Mouse (Mus musculus) limb, embryonic 10.5 days (tissue): ENCODE data around the gene Morn1. TPM values are rescaled to one million over a fixed set of nuclear protein-coding genes. Genes with fewer than 3 reads are reported as not detected.

Experiments
- DNase-seq: peaks from one replicate; pipeline ENCODE4 v3.0.0-alpha.2; 2017; ENCODE audit warnings: low spot score
- H3K27ac ChIP-seq: fragments of 300-500 bp; sonication (generic); 2 replicates; pipeline ENCODE4 v1.5.1; 2016; ENCODE audit warnings: mild to moderate bottlenecking
- H3K27me3 ChIP-seq: fragments of 300-500 bp; sonication (generic); 2 replicates; pipeline ENCODE4 v1.6.1; 2016; ENCODE audit warnings: low read depth, mild to moderate bottlenecking; ENCODE audit not compliant: poor library complexity, severe bottlenecking
- H3K36me3 ChIP-seq: fragments of 300-500 bp; sonication (generic); 2 replicates; pipeline ENCODE4 v1.6.1; 2016; ENCODE audit warnings: mild to moderate bottlenecking, moderate library complexity
- H3K4me1 ChIP-seq: fragments of 300-500 bp; sonication (generic); 2 replicates; pipeline ENCODE4 v1.6.1; 2016
- H3K4me3 ChIP-seq: fragments of 300-500 bp; sonication (generic); 2 replicates; pipeline ENCODE4 v1.5.1; 2016; ENCODE audit warnings: mild to moderate bottlenecking, moderate library complexity
- H3K9me3 ChIP-seq: fragments of 300-500 bp; sonication (generic); replicated peaks from 2 replicates; pipeline ENCODE4 v1.6.1; 2016; ENCODE audit warnings: mild to moderate bottlenecking
- WGBS: fragments of 180-500 bp; shearing (Covaris S2); methylation state at CpG from one replicate; pipeline ENCODE4 v1.1.7; 2016; 5-methylcytosine and 5-hydroxymethylcytosine counted together
- polyA plus RNA-seq: library from polyadenylated mRNA; unstranded; fragments of >200 nt; fragmentation: Nextera tagmentation; extraction: Ambion mirVana; gene quantifications from 2 replicates; pipeline ENCODE4 v1.2.1, GENCODE M21; 2016

Gene Morn1
- polyA plus RNA-seq, 1 experiment from 2014 or later: 6.5 TPM

- no peak for DNase-seq
- H3K9me3 ChIP-seq: no peaks in the 10 kb centered on the region
- H3K36me3 ChIP-seq: peaks cover 47% of the 10 kb centered on the region
- H3K4me3 ChIP-seq: peak overlapping the region; percentile 94
- H3K4me1 ChIP-seq: peaks cover 42% of the 10 kb centered on the region
- H3K27me3 ChIP-seq: no peaks in the 10 kb centered on the region
- WGBS: 5% methylated on average over 35 of the region's 35 CpGs
- peak overlapping the region; percentile 96 for H3K27ac ChIP-seq
Observed at GRCm38 (mm10) chr4:155085206-155086107, 920 bp upstream of the Morn1 start.

- Histone ChIP-seq H3K9me3 (no peaks in the 10 kb centered on the region), H3K27ac (no peak overlapping the region), H3K27me3 (no peaks in the 10 kb centered on the region), H3K36me3 (peaks cover 26% of the 10 kb centered on the region), H3K4me3 (no peak overlapping the region), H3K4me1 (peaks cover 40% of the 10 kb centered on the region)
- DNase-seq: no peak
- 93% methylated on average over 5 of the region's 5 CpGs for WGBS
Observed at GRCm38 (mm10) chr4:155089241-155089640, 2.9 kb downstream of the Morn1 start.

- H3K27ac ChIP-seq: no peak overlapping the region
- H3K27me3 ChIP-seq: no peaks in the 10 kb centered on the region
- H3K36me3 ChIP-seq: peaks cover 22% of the 10 kb centered on the region
- 96% methylated on average over 4 of the region's 4 CpGs for WGBS
- no peak for DNase-seq
- H3K4me1 ChIP-seq: peaks cover 37% of the 10 kb centered on the region
- H3K4me3 ChIP-seq: no peak overlapping the region
- H3K9me3 ChIP-seq: no peaks in the 10 kb centered on the region
Observed at GRCm38 (mm10) chr4:155090147-155090546, 3.8 kb downstream of the Morn1 start.

DNA sequence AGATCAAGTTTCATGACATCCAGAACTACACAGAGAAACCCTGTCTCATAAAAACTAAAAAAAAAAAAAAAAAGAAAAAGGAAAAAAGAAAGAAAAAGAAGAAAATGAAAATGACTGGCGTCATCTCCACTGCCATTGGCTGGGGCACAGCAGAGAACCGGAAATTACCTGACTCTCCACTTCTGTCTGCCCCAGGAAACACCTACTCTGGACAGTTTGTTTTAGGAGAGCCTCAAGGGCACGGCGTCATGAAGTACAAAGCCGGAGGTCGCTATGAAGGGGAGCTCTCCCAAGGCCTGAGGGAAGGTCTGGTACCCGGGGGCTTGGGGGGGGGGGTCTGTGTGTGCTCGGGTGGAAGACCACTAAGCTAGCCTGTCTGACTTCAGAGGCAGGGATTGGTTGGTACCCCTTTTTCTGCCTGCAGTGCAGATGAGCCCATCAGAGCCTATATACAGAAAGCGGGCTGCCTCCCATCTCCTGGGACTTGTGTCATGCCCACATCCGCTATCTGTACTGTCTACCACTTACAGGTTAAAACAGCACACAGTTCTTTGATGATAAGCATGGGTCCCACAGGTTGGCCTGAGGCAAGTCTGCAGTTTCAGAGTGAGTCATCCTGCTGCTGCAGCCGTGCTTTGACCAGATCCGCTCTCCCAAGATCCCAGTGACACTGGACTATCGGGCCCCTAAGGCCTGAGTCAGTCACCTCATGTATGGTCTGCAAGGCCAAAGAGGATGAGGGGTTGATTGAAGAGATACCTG is 4.5 kb downstream of the Morn1 start:
- no peak for DNase-seq
- 94% methylated on average over 13 of the region's 13 CpGs for WGBS

DNA sequence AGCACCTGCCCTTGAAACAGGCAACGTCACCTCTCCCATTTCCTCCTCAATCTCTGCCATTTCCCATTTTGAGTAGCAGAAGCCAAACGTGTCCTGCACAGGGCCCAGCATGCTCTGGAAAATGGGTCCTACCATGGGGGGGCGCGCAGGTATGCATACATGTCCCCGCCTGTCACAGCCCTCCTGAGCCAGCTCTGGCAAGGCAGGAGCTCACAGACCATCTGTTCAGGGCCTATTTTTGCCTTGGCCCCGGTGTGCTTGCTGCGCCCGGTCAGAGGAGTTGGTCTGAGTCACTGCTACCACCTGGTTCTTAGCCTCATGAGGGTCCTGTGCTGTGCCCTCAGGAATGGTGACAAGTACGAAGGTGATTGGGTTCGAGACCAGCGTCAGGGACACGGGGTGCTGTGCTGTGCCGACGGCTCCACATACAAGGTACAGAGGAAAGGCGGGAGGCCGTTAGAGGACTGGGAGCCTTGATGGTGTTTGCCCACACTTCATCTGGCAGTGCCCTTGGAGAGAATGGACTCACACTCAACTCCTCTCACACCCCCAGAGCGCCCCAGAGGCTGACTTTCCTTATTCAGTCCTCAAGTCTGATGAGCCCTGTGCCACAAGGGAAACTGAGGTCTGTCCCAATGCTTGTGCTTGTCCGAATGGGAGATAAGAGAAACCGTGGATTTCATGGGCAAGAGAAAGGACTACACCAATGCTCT is 6.5 kb downstream of the Morn1 start:
- H3K36me3 ChIP-seq: peaks cover 22% of the 10 kb centered on the region
- DNase-seq: no peak
- no peaks in the 10 kb centered on the region for H3K9me3 ChIP-seq
- H3K27me3 ChIP-seq: no peaks in the 10 kb centered on the region
- H3K4me3 ChIP-seq: no peak overlapping the region
- no peak overlapping the region for H3K27ac ChIP-seq
- H3K4me1 ChIP-seq: peaks cover 19% of the 10 kb centered on the region; the same call in 1 of the 2 replicates
- WGBS: 91% methylated on average over 19 of the region's 19 CpGs

More for the DNA sequence above, 4.5 kb downstream of the Morn1 start:
- no peaks in the 10 kb centered on the region for H3K9me3 ChIP-seq
- H3K27ac ChIP-seq: no peak overlapping the region
- H3K27me3 ChIP-seq: no peaks in the 10 kb centered on the region
- H3K4me1 ChIP-seq: peaks cover 36% of the 10 kb centered on the region
- no peak overlapping the region for H3K4me3 ChIP-seq
- peaks cover 22% of the 10 kb centered on the region for H3K36me3 ChIP-seq

- 0 out of 2 replicates have a peak overlapping the region, but pooled peaks have one; percentile 32 for H3K27ac ChIP-seq
- no peak overlapping the region for H3K4me3 ChIP-seq
- no peak for DNase-seq
- H3K9me3 ChIP-seq: no peaks in the 10 kb centered on the region
- no peaks in the 10 kb centered on the region for H3K27me3 ChIP-seq
- H3K36me3 ChIP-seq: peaks cover 22% of the 10 kb centered on the region
- peaks cover 19% of the 10 kb centered on the region; the same call in 1 of the 2 replicates for H3K4me1 ChIP-seq
- 85% methylated on average over 7 of the region's 7 CpGs for WGBS
Observed at GRCm38 (mm10) chr4:155093431-155094149, 7.2 kb downstream of the Morn1 start.

GRCm38 (mm10) chr4:155094565-155094964 is 8.2 kb downstream of the Morn1 start:
- Histone ChIP-seq H3K36me3 (peaks cover 15% of the 10 kb centered on the region), H3K9me3 (no peaks in the 10 kb centered on the region), H3K4me3 (no peak overlapping the region), H3K27ac (0 out of 2 replicates have a peak overlapping the region, but pooled peaks have one; percentile 78), H3K27me3 (no peaks in the 10 kb centered on the region), H3K4me1 (peaks cover 19% of the 10 kb centered on the region; the same call in 1 of the 2 replicates)
- WGBS: 72% methylated on average over 3 of the region's 3 CpGs
- DNase-seq: peak; percentile 74

DNA sequence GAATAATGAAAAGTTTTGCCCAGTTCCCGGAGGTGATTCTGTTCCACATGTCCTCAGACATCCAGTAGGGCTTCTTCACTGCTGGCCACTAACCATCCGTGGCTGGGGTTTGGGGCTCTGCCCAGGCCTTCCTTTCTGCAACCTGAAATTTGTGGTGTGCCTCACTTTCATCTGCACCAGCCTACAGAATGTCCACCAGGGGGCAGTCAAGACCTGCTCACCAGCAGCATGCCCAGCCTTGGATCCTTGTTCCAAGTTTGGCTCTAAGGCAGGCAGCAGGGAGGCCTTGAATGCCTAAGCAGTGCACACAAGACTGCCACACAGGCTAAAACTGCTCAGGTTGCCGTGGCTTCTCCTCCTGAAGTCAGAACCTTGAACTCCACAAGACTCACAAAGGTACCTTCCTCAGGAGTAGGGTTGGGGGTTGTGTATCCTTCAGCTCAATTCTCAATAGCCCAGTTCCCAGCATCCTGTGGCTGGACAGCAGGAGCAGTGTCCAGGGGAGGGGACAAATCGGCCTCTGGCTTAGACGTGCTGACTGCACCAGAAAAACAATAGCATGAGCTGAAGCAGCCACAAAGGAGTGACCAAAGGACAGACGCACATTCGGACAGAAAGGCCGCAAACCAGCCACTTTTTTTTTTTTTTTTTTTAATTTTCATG is 9.0 kb downstream of the Morn1 start:
- Histone ChIP-seq H3K9me3 (no peaks in the 10 kb centered on the region), H3K27ac (peak overlapping the region; percentile 78), H3K27me3 (no peaks in the 10 kb centered on the region), H3K4me3 (no peak overlapping the region), H3K4me1 (peaks cover 26% of the 10 kb centered on the region), H3K36me3 (peaks cover 15% of the 10 kb centered on the region)
- 50% methylated on average over 8 of the region's 8 CpGs for WGBS
- peak; percentile 93 for DNase-seq

DNA sequence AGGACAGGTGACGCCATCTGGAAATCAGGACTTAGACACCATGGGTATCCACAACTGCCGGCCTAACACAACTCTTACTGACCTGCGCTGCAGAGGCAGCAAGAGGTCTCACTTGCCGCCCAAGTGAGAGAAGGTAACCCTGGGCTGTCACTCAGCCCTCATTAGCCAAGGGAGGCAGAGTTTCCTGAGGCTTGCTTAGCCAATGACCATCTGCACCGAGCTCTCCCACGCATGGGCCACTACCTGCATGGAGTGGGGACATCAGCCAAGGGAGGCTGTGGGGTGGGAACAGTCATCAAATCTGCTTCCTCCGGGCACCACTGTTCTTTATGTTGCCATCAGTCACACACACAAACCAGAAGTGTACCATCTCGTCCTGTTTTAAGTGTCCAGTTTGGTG is 9.6 kb downstream of the Morn1 start:
- WGBS: 81% methylated on average over 8 of the region's 8 CpGs
- no peaks in the 10 kb centered on the region for H3K9me3 ChIP-seq

GRCm38 (mm10) chr4:155097452-155097851 is 11.1 kb downstream of the Morn1 start:
- Histone ChIP-seq H3K36me3 (peaks cover 10% of the 10 kb centered on the region), H3K4me1 (peaks cover 37% of the 10 kb centered on the region), H3K27me3 (no peaks in the 10 kb centered on the region), H3K4me3 (no peak overlapping the region), H3K27ac (no peak overlapping the region), H3K9me3 (no peaks in the 10 kb centered on the region)
- no peak for DNase-seq
- WGBS: 83% methylated on average over 6 of the region's 6 CpGs

More for the DNA sequence above, 9.6 kb downstream of the Morn1 start:
- no peak overlapping the region for H3K4me3 ChIP-seq
- no peak for DNase-seq
- H3K36me3 ChIP-seq: peaks cover 15% of the 10 kb centered on the region
- H3K4me1 ChIP-seq: peaks cover 32% of the 10 kb centered on the region
- 0 out of 2 replicates have a peak overlapping the region, but pooled peaks have one; percentile 28 for H3K27ac ChIP-seq
- H3K27me3 ChIP-seq: no peaks in the 10 kb centered on the region

- DNase-seq: no peak
- Histone ChIP-seq H3K9me3 (no peaks in the 10 kb centered on the region), H3K36me3 (no peaks in the 10 kb centered on the region), H3K27ac (no peak overlapping the region), H3K27me3 (no peaks in the 10 kb centered on the region), H3K4me3 (no peak overlapping the region), H3K4me1 (peaks cover 35% of the 10 kb centered on the region)
- WGBS: 90% methylated on average over 4 of the region's 4 CpGs
Observed at GRCm38 (mm10) chr4:155098572-155098971, 12.2 kb downstream of the Morn1 start.
